Mouse (Mus musculus) C2C12 (cell line): ENCODE data around the gene Mms22l. TPM values are rescaled to one million over a fixed set of nuclear protein-coding genes. Genes with fewer than 3 reads are reported as not detected.

Experiments
- H3K27me3 ChIP-seq: one replicate; pipeline ENCODE4 v1.6.1; 2011; ENCODE audit not compliant: control insufficient read depth, insufficient read depth, insufficient read length
- H3K36me3 ChIP-seq: one replicate; pipeline ENCODE4 v1.6.1; 2011; ENCODE audit not compliant: control insufficient read depth, insufficient read depth
- H3K4me3 ChIP-seq: one replicate; pipeline ENCODE4 v1.5.1; 2011; ENCODE audit warnings: mild to moderate bottlenecking, control low read depth; ENCODE audit not compliant: poor library complexity, insufficient read depth, severe bottlenecking
- H3K79me2 ChIP-seq: one replicate; pipeline ENCODE4 v1.6.1; 2011; ENCODE audit not compliant: control insufficient read depth, insufficient read depth
- H3K79me3 ChIP-seq: one replicate; pipeline ENCODE4 v1.6.1; 2011; ENCODE audit warnings: low read depth, control low read depth
- H3ac ChIP-seq: one replicate; pipeline ENCODE3; 2011; ENCODE audit warnings: low read depth; ENCODE audit not compliant: control insufficient read depth, insufficient read length
- CEBPB ChIP-seq: IDR thresholded peaks from one replicate; pipeline ENCODE4 v1.6.1; 2011; ENCODE audit warnings: low read depth, mild to moderate bottlenecking, control low read depth, moderate library complexity
- CTCF ChIP-seq: IDR thresholded peaks from one replicate; pipeline ENCODE4 v1.5.1; 2011; ENCODE audit not compliant: control insufficient read depth, insufficient read depth, insufficient read length
- FOSL1 ChIP-seq: IDR thresholded peaks from one replicate; pipeline ENCODE4 v1.8.0; 2011; ENCODE audit warnings: mild to moderate bottlenecking, low read length; ENCODE audit not compliant: poor library complexity, insufficient read depth, severe bottlenecking
- MAX ChIP-seq: IDR thresholded peaks from one replicate; pipeline ENCODE4 v1.6.1; 2011; ENCODE audit warnings: mild to moderate bottlenecking, control low read depth
- MYOD1 ChIP-seq: IDR thresholded peaks from one replicate; pipeline ENCODE4 v1.6.1; 2011; ENCODE audit warnings: low read depth; ENCODE audit not compliant: control insufficient read depth, insufficient read length
- MYOG ChIP-seq: IDR thresholded peaks from one replicate; pipeline ENCODE4 v1.6.1; 2011; ENCODE audit not compliant: control insufficient read depth, insufficient read length; ENCODE audit errors: extremely low read depth
- USF1 ChIP-seq: IDR thresholded peaks from one replicate; pipeline ENCODE4 v1.6.1; 2011; ENCODE audit warnings: low read depth, mild to moderate bottlenecking, control low read depth, moderate library complexity
- polyA plus RNA-seq: library from polyadenylated mRNA; unstranded; fragments of >200 nt; fragmentation: generic; extraction: Trizol; gene quantifications from one replicate; pipeline ENCODE4 v1.2.1, GENCODE M21; 2012; ENCODE audit warnings: missing spikeins

The Mms22l gene
- polyA plus RNA-seq, 1 experiment, result 14.8 TPM

GRCm38 (mm10) chr4:24598637-24599036 is 102.4 kb downstream of the Mms22l start:
- H3K79me3 ChIP-seq, result no peaks in the 10 kb centered on the region
- peaks cover 69% of the 10 kb centered on the region for H3K36me3 ChIP-seq
- H3K79me2 ChIP-seq, result no peaks in the 10 kb centered on the region
- TF ChIP-seq CTCF (no peak), FOSL1 (no peak), MYOG (no peak), CEBPB (no peak), MYOD1 (no peak), USF1 (no peak), MAX (no peak)
- H3ac ChIP-seq, result no peak overlapping the region
- H3K27me3 ChIP-seq, result no peaks in the 10 kb centered on the region
- no peak overlapping the region for H3K4me3 ChIP-seq

- peaks cover 68% of the 10 kb centered on the region for H3K36me3 ChIP-seq
These were observed 105.5 kb downstream of the Mms22l start for GRCm38 (mm10) chr4:24601711-24602110.

GRCm38 (mm10) chr4:24609085-24609484 is 112.8 kb downstream of the Mms22l start:
- no peaks in the 10 kb centered on the region for H3K79me3 ChIP-seq
- TF ChIP-seq MYOD1, result no peak
- TF ChIP-seq CTCF, result no peak
- TF ChIP-seq MYOG, result no peak
- no peak for TF ChIP-seq CEBPB
- TF ChIP-seq USF1, result no peak
- TF ChIP-seq FOSL1, result no peak
- TF ChIP-seq MAX, result no peak
- no peak overlapping the region for H3K4me3 ChIP-seq
- no peaks in the 10 kb centered on the region for H3K27me3 ChIP-seq
- no peak overlapping the region for H3ac ChIP-seq
- no peaks in the 10 kb centered on the region for H3K79me2 ChIP-seq
- H3K36me3 ChIP-seq, result peaks cover 8% of the 10 kb centered on the region

More at GRCm38 (mm10) chr4:24601711-24602110, 105.5 kb downstream of the Mms22l start:
- H3K79me2 ChIP-seq, result no peaks in the 10 kb centered on the region
- no peak for TF ChIP-seq MYOG
- TF ChIP-seq USF1, result no peak
- no peak for TF ChIP-seq CEBPB
- TF ChIP-seq CTCF, result no peak
- no peak for TF ChIP-seq FOSL1
- no peak for TF ChIP-seq MAX
- TF ChIP-seq MYOD1, result no peak
- H3K27me3 ChIP-seq, result no peaks in the 10 kb centered on the region
- H3K79me3 ChIP-seq, result no peaks in the 10 kb centered on the region
- no peak overlapping the region for H3K4me3 ChIP-seq
- no peak overlapping the region for H3ac ChIP-seq

- Histone ChIP-seq H3K36me3 (peaks cover 5% of the 10 kb centered on the region), H3K27me3 (no peaks in the 10 kb centered on the region), H3K4me3 (no peak overlapping the region), H3K79me3 (no peaks in the 10 kb centered on the region), H3K79me2 (no peaks in the 10 kb centered on the region), H3ac (no peak overlapping the region)
- TF ChIP-seq CTCF (no peak), CEBPB (no peak), MAX (no peak), MYOD1 (no peak), USF1 (no peak), MYOG (no peak), FOSL1 (no peak)
These were observed 113.3 kb downstream of the Mms22l start for GRCm38 (mm10) chr4:24609564-24609963.

GRCm38 (mm10) chr4:24620005-24620404 is 123.8 kb downstream of the Mms22l start:
- no peaks in the 10 kb centered on the region for H3K36me3 ChIP-seq
- TF ChIP-seq MAX (no peak), MYOD1 (no peak), CTCF (no peak), MYOG (no peak), FOSL1 (no peak), USF1 (no peak), CEBPB (no peak)

GRCm38 (mm10) chr4:24620440-24620839 is 124.2 kb downstream of the Mms22l start:
- TF ChIP-seq CTCF, result no peak
- no peak for TF ChIP-seq FOSL1
- TF ChIP-seq MYOD1, result no peak
- TF ChIP-seq CEBPB, result no peak
- no peak for TF ChIP-seq MAX
- TF ChIP-seq USF1, result no peak
- TF ChIP-seq MYOG, result no peak
- Histone ChIP-seq H3K36me3 (no peaks in the 10 kb centered on the region), H3K79me2 (no peaks in the 10 kb centered on the region), H3K4me3 (no peak overlapping the region), H3K27me3 (no peaks in the 10 kb centered on the region), H3K79me3 (no peaks in the 10 kb centered on the region), H3ac (no peak overlapping the region)

More at GRCm38 (mm10) chr4:24620005-24620404, 123.8 kb downstream of the Mms22l start:
- H3K27me3 ChIP-seq, result no peaks in the 10 kb centered on the region
- H3K4me3 ChIP-seq, result no peak overlapping the region
- H3K79me3 ChIP-seq, result no peaks in the 10 kb centered on the region
- no peak overlapping the region for H3ac ChIP-seq
- H3K79me2 ChIP-seq, result no peaks in the 10 kb centered on the region
